Mouse (Mus musculus) neural tube, embryonic 15.5 days (tissue): ENCODE measurements around the gene Atp6v0a4. TPM values are rescaled to one million over a fixed set of nuclear protein-coding genes. Genes with fewer than 3 reads are reported as not detected.

Experiments
- ATAC-seq: fragments of 200-750 bp; cut with Nextera tagmentation; 2 replicates; pipeline ENCODE4 v1.8.0; 2017; ENCODE audit warnings: mild to moderate bottlenecking, moderate TSS enrichment, moderate library complexity; ENCODE audit not compliant: low FRiP score
- H3K27ac ChIP-seq: fragments of 300-500 bp; sonication (generic); replicated peaks from 2 replicates; pipeline ENCODE4 v1.5.1; 2015; ENCODE audit warnings: mild to moderate bottlenecking, inconsistent platforms
- H3K27me3 ChIP-seq: fragments of 300-500 bp; sonication (generic); replicated peaks from 2 replicates; pipeline ENCODE4 v1.6.1; 2015; ENCODE audit warnings: inconsistent platforms
- H3K36me3 ChIP-seq: fragments of 300-500 bp; sonication (generic); 2 replicates; pipeline ENCODE4 v1.6.1; 2015; ENCODE audit warnings: inconsistent platforms
- H3K4me1 ChIP-seq: fragments of 300-500 bp; sonication (generic); 2 replicates; pipeline ENCODE4 v1.6.1; 2015; ENCODE audit warnings: inconsistent platforms
- H3K4me2 ChIP-seq: fragments of 300-500 bp; sonication (generic); 2 replicates; pipeline ENCODE4 v1.6.1; 2015; ENCODE audit warnings: inconsistent platforms, mild to moderate bottlenecking, moderate library complexity
- H3K4me3 ChIP-seq: fragments of 300-500 bp; sonication (generic); replicated peaks from 2 replicates; pipeline ENCODE4 v1.5.1; 2015; ENCODE audit warnings: mild to moderate bottlenecking, inconsistent platforms
- H3K9ac ChIP-seq: fragments of 300-500 bp; sonication (generic); replicated peaks from 2 replicates; pipeline ENCODE4 v1.6.1; 2015; ENCODE audit warnings: mild to moderate bottlenecking, inconsistent platforms
- H3K9me3 ChIP-seq: fragments of 300-500 bp; sonication (generic); replicated peaks from 2 replicates; pipeline ENCODE4 v1.6.1; 2016; ENCODE audit warnings: inconsistent platforms
- WGBS: fragments of 180-500 bp; shearing (Covaris S2); methylation state at CpG from one replicate; pipeline ENCODE4 v1.1.7; 2015; ENCODE audit warnings: mixed read lengths; 5-methylcytosine and 5-hydroxymethylcytosine counted together
- polyA plus RNA-seq: library from polyadenylated mRNA; unstranded; fragments of >200 nt; fragmentation: Nextera tagmentation; extraction: Ambion mirVana; gene quantifications from 2 replicates; pipeline ENCODE4 v1.2.1, GENCODE M21; 2015

Gene Atp6v0a4
- polyA plus RNA-seq, 1 experiment from 2014 or later, result 0.49 TPM

DNA sequence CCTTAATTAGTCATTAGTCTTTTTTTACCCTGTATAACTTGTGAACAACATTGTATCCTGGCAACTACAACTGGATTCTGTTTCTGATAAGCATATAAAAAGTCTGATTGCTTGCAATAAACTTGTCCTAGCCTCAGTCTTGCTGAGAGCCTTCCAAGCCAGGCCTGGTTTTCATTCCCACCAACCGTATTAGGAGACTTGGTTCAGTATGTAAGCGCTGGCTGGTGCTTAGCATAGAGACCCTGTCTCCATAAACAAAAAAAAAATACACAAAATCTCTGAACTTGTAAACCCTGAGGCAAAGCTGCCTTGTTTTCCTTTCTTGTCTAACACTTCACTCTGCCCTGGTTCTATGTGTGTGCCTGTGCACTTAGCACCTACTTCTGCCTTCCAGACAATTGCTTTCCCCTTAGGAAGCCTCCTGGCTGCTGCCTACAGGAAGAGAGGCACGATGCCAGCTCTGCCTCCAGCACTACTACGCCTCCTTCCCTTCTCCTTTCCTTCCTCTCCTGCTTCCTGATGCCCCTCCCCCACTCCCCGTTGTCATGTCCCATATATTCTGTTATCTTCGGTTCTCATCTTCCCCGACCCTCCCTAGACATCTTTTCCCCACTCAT is 92.4 kb downstream of the Atp6v0a4 start:
- Histone ChIP-seq H3K27me3 (no peaks in the 10 kb centered on the region), H3K9me3 (no peaks in the 10 kb centered on the region), H3K4me1 (peaks cover 11% of the 10 kb centered on the region; the same call in 1 of the 2 replicates), H3K9ac (no peak overlapping the region), H3K4me3 (no peak overlapping the region), H3K27ac (no peak overlapping the region), H3K4me2 (no peak overlapping the region), H3K36me3 (no peaks in the 10 kb centered on the region)
- no peak for ATAC-seq
- WGBS, result 55% methylated on average over 7 of the region's 7 CpGs

DNA sequence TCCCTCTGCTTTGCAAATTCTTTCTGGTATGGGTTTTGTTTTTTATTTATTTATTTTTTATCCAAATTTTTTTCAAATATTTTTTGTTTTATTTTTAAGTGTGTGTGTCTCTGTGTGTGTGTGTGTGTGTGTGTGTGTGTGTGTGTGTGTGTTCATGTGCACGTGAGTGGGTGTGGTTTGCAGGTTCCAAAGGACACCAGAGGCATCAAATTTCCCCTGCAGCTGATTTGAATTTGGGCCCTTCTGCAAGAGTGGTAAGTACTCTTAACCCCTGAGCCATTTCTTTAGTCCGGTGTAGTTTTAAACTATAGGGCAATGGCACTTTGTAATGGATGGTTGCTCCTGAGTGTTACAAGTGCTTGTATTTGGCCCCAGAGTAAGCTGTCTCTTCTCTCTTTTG is 96.2 kb downstream of the Atp6v0a4 start:
- ATAC-seq, result no peak

DNA sequence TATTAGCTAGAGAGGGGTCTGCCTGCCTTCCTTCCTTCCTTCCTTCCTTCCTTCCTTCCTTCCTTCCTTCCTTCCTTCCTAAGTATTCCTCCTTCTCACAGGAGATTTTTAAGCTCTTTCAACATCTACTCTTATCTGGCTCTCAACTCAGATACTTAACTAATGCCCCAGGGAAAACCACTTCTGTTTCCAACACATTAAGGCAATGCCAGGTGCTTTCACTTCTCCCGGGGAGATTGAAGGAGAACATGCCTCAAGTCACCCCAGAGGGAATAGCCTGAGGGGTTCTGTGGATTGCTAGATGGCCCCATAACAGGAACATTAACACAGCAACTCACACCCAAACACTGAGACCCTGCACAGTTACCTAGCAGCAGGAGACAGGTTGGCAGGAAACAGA is 96.6 kb downstream of the Atp6v0a4 start:
- H3K27ac ChIP-seq, result no peak overlapping the region

More for the DNA sequence above, 96.2 kb downstream of the Atp6v0a4 start:
- Histone ChIP-seq H3K9me3 (no peaks in the 10 kb centered on the region), H3K4me2 (no peak overlapping the region), H3K27ac (no peak overlapping the region), H3K4me1 (peaks cover 11% of the 10 kb centered on the region; the same call in 1 of the 2 replicates), H3K36me3 (no peaks in the 10 kb centered on the region), H3K27me3 (no peaks in the 10 kb centered on the region), H3K9ac (no peak overlapping the region), H3K4me3 (no peak overlapping the region)
- 70% methylated on average over 2 of the region's 2 CpGs for WGBS

GRCm38 (mm10) chr6:38023284-38023683 is 101.1 kb downstream of the Atp6v0a4 start:
- H3K4me1 ChIP-seq, result no peaks in the 10 kb centered on the region
- no peak overlapping the region for H3K9ac ChIP-seq
- H3K4me2 ChIP-seq, result no peak overlapping the region
- no peaks in the 10 kb centered on the region for H3K36me3 ChIP-seq
- no peak for ATAC-seq
- no peak overlapping the region for H3K27ac ChIP-seq
- 39% methylated on average over 7 of the region's 7 CpGs for WGBS
- H3K9me3 ChIP-seq, result no peaks in the 10 kb centered on the region
- no peak overlapping the region for H3K4me3 ChIP-seq
- no peaks in the 10 kb centered on the region for H3K27me3 ChIP-seq

More for the DNA sequence above, 96.6 kb downstream of the Atp6v0a4 start:
- Histone ChIP-seq H3K9me3 (no peaks in the 10 kb centered on the region), H3K27me3 (no peaks in the 10 kb centered on the region), H3K4me1 (peaks cover 10% of the 10 kb centered on the region; the same call in 1 of the 2 replicates), H3K4me3 (no peak overlapping the region), H3K9ac (no peak overlapping the region), H3K36me3 (no peaks in the 10 kb centered on the region), H3K4me2 (no peak overlapping the region)
- 53% methylated on average over 1 of the region's 1 CpGs for WGBS
- no peak for ATAC-seq

DNA sequence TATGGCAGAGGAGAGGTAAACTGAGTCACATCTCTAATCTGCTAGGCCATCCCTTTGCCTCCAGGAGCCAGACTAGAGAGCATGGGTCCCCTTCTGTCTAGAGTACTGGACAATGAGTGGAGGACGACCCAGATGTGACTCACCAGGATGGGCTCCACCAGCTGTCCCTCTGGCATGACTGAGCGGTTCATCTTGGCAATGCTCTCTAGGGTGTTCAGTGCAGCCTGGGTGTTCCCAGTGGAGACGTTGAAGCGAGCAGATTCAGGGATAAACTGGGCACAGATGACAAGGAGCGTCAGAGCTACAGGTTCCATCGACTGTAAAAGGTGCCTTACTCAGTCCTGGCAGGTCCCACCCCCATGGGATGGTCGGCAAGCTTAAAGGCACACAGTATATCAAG is 103.0 kb downstream of the Atp6v0a4 start:
- 82% methylated on average over 7 of the region's 7 CpGs for WGBS

GRCm38 (mm10) chr6:38012829-38013228 is 111.6 kb downstream of the Atp6v0a4 start:
- Histone ChIP-seq H3K27me3 (no peaks in the 10 kb centered on the region), H3K9me3 (no peaks in the 10 kb centered on the region), H3K9ac (no peak overlapping the region), H3K4me3 (no peak overlapping the region), H3K27ac (no peak overlapping the region), H3K4me2 (no peak overlapping the region), H3K4me1 (no peaks in the 10 kb centered on the region), H3K36me3 (no peaks in the 10 kb centered on the region)
- WGBS, result 43% methylated on average over 2 of the region's 2 CpGs
- ATAC-seq, result no peak

More for the DNA sequence above, 103.0 kb downstream of the Atp6v0a4 start:
- no peak for ATAC-seq
- no peak overlapping the region for H3K4me3 ChIP-seq
- H3K4me2 ChIP-seq, result no peak overlapping the region
- H3K9ac ChIP-seq, result no peak overlapping the region
- no peaks in the 10 kb centered on the region for H3K4me1 ChIP-seq
- H3K27ac ChIP-seq, result no peak overlapping the region
- no peaks in the 10 kb centered on the region for H3K9me3 ChIP-seq
- no peaks in the 10 kb centered on the region for H3K27me3 ChIP-seq
- no peaks in the 10 kb centered on the region for H3K36me3 ChIP-seq

DNA sequence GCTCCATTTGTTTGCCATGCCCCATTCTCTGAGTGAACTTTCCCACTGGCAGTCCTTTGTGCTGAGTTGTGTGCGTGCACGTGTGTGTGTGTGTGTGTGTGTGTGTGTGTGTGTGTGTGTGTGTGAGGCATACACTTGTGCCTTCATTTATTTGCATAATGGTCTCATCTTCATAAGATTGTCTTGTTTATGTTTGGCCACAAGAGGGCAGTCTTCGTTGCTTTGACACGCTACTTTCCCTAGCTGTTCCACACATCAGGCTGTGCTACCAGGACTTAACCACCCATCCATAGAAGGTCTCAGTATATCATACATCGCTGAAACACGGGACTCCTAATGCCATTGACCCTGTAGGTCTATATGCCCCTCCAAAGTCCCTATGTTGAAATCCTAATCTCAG is 116.9 kb downstream of the Atp6v0a4 start:
- no peak overlapping the region for H3K27ac ChIP-seq
- WGBS, result 19% methylated on average over 6 of the region's 6 CpGs
- no peak overlapping the region for H3K9ac ChIP-seq
- H3K27me3 ChIP-seq, result no peaks in the 10 kb centered on the region
- no peaks in the 10 kb centered on the region for H3K9me3 ChIP-seq
- peak; percentile 66 for ATAC-seq
- H3K4me1 ChIP-seq, result no peaks in the 10 kb centered on the region
- no peaks in the 10 kb centered on the region for H3K36me3 ChIP-seq
- no peak overlapping the region for H3K4me2 ChIP-seq
- no peak overlapping the region for H3K4me3 ChIP-seq

Other genes with a start within 250 kb of the Atp6v0a4 start
- 0.38 and 0.72 TPM in 2 replicates for gene Svopl, start 77.6 kb downstream of the Atp6v0a4 start, polyA plus RNA-seq
- not detected in 2 replicates for gene Tmem213, start 15.3 kb downstream of the Atp6v0a4 start, polyA plus RNA-seq
- gene D630045J12Rik, start 129.4 kb upstream of the Atp6v0a4 start, polyA plus RNA-seq, result 11.3 and 12.6 TPM in 2 replicates
- gene Zc3hav1l, start 174.7 kb upstream of the Atp6v0a4 start, polyA plus RNA-seq, result 6.1 and 7.1 TPM in 2 replicates
- 1.4 and 5.8 TPM in 2 replicates for gene Zc3hav1, start 230.0 kb upstream of the Atp6v0a4 start, polyA plus RNA-seq